9 mouse cellular contexts compared by ENCODE assay signal in genomic region chr2:173264467-173265128, GRCm38 (mm10). TPM values are rescaled to one million over a fixed set of nuclear protein-coding genes. Genes with fewer than 3 reads are reported as not detected.
A peak's percentile ranks its signal among the peaks of the same experiment; 100 is the strongest.
DNase-seq lines count a peak whose midpoint lies in the region; ATAC-seq lines count a peak whose summit lies in the region.
"Had no signal": no experiment of that assay in that cellular context is flagged by ENCODE, and none has a peak within 500 bp of the region (broad histone marks: within the 10 kb centered on the region; RNA-seq: fewer than 3 reads in every experiment).

No protein-coding gene starts in this region.

- H3K9me3 ChIP-seq in embryonic facial prominence, embryonic 11.5 days (replicated peaks; ENCODE audit: control insufficient read depth, low read length): no peaks in the 10 kb centered on the region
- no peaks in the 10 kb centered on the region for H3K9me3 ChIP-seq in hindbrain, embryonic 16.5 days (ENCODE audit: control insufficient read depth, low read length)
- H3K9me3 ChIP-seq: megakaryocyte, embryonic 14.5 days had no signal

- WGBS in embryonic facial prominence, embryonic 11.5 days: 30% methylated on average over 13 of the region's 13 CpGs
- WGBS in hindbrain, embryonic 16.5 days: 26% methylated on average over 13 of the region's 13 CpGs

- peak; percentile 21 to 30 for DNase-seq in spleen, adult 18-20 months
- no peak for DNase-seq in spleen, adult 12 weeks (ENCODE audit: low spot score)
- no peak for DNase-seq in embryonic facial prominence, embryonic 11.5 days (ENCODE audit: low spot score)
- DNase-seq in lung, postnatal 10 days: peak; percentile 68
- DNase-seq in retina, postnatal 7 days (ENCODE audit: low read depth, low spot score): peak; percentile 49
- no peak for DNase-seq in left cerebral cortex, adult 18-20 months (ENCODE audit: low spot score in 2 of 2)
- no peak for DNase-seq in cerebellum, adult 11 months

- no peak overlapping the region for H3K4me3 ChIP-seq in embryonic facial prominence, embryonic 11.5 days (ENCODE audit: low read depth, low read length)
- no peak overlapping the region for H3K4me3 ChIP-seq in hindbrain, embryonic 16.5 days (ENCODE audit: low read length)

- no peaks in the 10 kb centered on the region for H3K27me3 ChIP-seq in embryonic facial prominence, embryonic 11.5 days (ENCODE audit: control insufficient read depth, insufficient read depth, low read length)
- H3K27me3 ChIP-seq in hindbrain, embryonic 16.5 days (replicated peaks; ENCODE audit: control insufficient read depth, insufficient read depth, low read length): no peaks in the 10 kb centered on the region

- H3K36me3 ChIP-seq in embryonic facial prominence, embryonic 11.5 days (replicated peaks; ENCODE audit: control insufficient read depth, insufficient read depth, low read depth, low read length): no peaks in the 10 kb centered on the region
- H3K36me3 ChIP-seq in hindbrain, embryonic 16.5 days (ENCODE audit: control insufficient read depth, insufficient read depth, low read length): no peaks in the 10 kb centered on the region

- H3K4me2 ChIP-seq in embryonic facial prominence, embryonic 11.5 days (ENCODE audit: low read depth, low read length): no peak overlapping the region
- 0 out of 2 replicates have a peak overlapping the region, but pooled peaks have one; percentile 13 for H3K4me2 ChIP-seq in hindbrain, embryonic 16.5 days (ENCODE audit: low read length)

- H3K27ac ChIP-seq in embryonic facial prominence, embryonic 11.5 days (replicated peaks; ENCODE audit: low read depth, low read length): no peak overlapping the region
- H3K27ac ChIP-seq in hindbrain, embryonic 16.5 days (ENCODE audit: low read depth, low read length): no peak overlapping the region

- H3K9ac ChIP-seq in embryonic facial prominence, embryonic 11.5 days (replicated peaks; ENCODE audit: low read length): no peak overlapping the region
- no peak overlapping the region for H3K9ac ChIP-seq in hindbrain, embryonic 16.5 days (ENCODE audit: low read depth, low read length)

- peaks cover 2% of the 10 kb centered on the region for H3K4me1 ChIP-seq in embryonic facial prominence, embryonic 11.5 days (ENCODE audit: control insufficient read depth, insufficient read depth, low read length)
- H3K4me1 ChIP-seq in hindbrain, embryonic 16.5 days (ENCODE audit: control insufficient read depth, insufficient read depth, low read depth, low read length): peaks cover 42% of the 10 kb centered on the region

- ATAC-seq in embryonic facial prominence, embryonic 11.5 days (replicated peaks; ENCODE audit: insufficient number of reproducible peaks, low FRiP score, low TSS enrichment, low read depth): peak; percentile 40; the same call in 1 of the 2 replicates
- peak; percentile 70 for ATAC-seq in hindbrain, embryonic 16.5 days

RNA-seq across cellular contexts. Expression of gene Pmepa1, which starts 11.7 kb away (rescaled TPM):
- 3.3 and 3.4 TPM in 2 replicates for polyA plus RNA-seq in embryonic facial prominence, embryonic 11.5 days (2014; fragmentation: Nextera tagmentation; extraction: Ambion mirVana)
- 3.2 and 3.9 TPM in 2 replicates for polyA plus RNA-seq in hindbrain, embryonic 16.5 days (2015; fragmentation: Nextera tagmentation; extraction: Ambion mirVana)
- total RNA-seq in left cerebral cortex, adult 18-20 months (2021): 10 to 100 TPM; 45.8 to 49.9 TPM

RNA-seq across cellular contexts. Expression of gene Zbp1, which starts 45.9 kb away (rescaled TPM):
- polyA plus RNA-seq in embryonic facial prominence, embryonic 11.5 days (2014; fragmentation: Nextera tagmentation; extraction: Ambion mirVana): not detected in 2 replicates
- 0.20 TPM in 1 of 2 replicates, not detected in the other for polyA plus RNA-seq in hindbrain, embryonic 16.5 days (2015; fragmentation: Nextera tagmentation; extraction: Ambion mirVana)
- not detected for total RNA-seq in left cerebral cortex, adult 18-20 months (2021)

Comparison
In these comparisons a context has a peak if more than half of its experiments do, and no peak if none do; other contexts are left out.
1. DNase-seq: peak in spleen, adult 18-20 months (2 of 2), lung, postnatal 10 days (single experiment) and retina, postnatal 7 days (single experiment); none in spleen, adult 12 weeks (single experiment), embryonic facial prominence, embryonic 11.5 days (single experiment), left cerebral cortex, adult 18-20 months (0 of 2) and cerebellum, adult 11 months (single experiment).